Mouse (Mus musculus): Measurements from ENCODE around the gene Uba3. TPM values are rescaled to one million over a fixed set of nuclear protein-coding genes. Genes with fewer than 3 reads are reported as not detected.

Gene Uba3
- polyA plus RNA-seq, 1 experiment: not detected

- Histone ChIP-seq H3K27ac (ENCODE audit: insufficient read depth, low read depth, low read length) (no peak overlapping the region), H3K4me1 (ENCODE audit: control insufficient read depth, insufficient read depth, low read length) (no peaks in the 10 kb centered on the region), H3K4me3 (ENCODE audit: insufficient read depth, low read depth, low read length) (no peak overlapping the region)
- 89% methylated on average over 7 of the region's 7 CpGs for WGBS
- no peak for TF ChIP-seq CTCF (IDR thresholded peaks at IDR 0.05; ENCODE audit: insufficient read depth, low read depth, low read length)
- TF ChIP-seq POLR2A (IDR thresholded peaks at IDR 0.05; ENCODE audit: insufficient read depth, low read depth, low read length): no peak
These were observed 29.6 kb upstream of the Uba3 start for GRCm38 (mm10) chr6:97234911-97235668.

GRCm38 (mm10) chr6:97227067-97227847 lies 21.8 kb upstream of the Uba3 start:
- TF ChIP-seq POLR2A (IDR thresholded peaks at IDR 0.05; ENCODE audit: insufficient read depth, low read depth, low read length) (no peak), CTCF (IDR thresholded peaks at IDR 0.05; ENCODE audit: insufficient read depth, low read depth, low read length) (no peak)
- Histone ChIP-seq H3K27ac (ENCODE audit: insufficient read depth, low read depth, low read length) (no peak overlapping the region), H3K4me1 (ENCODE audit: control insufficient read depth, insufficient read depth, low read length) (peaks cover 8% of the 10 kb centered on the region), H3K4me3 (ENCODE audit: insufficient read depth, low read depth, low read length) (no peak overlapping the region)
- 97% methylated on average over 9 of the region's 9 CpGs for WGBS

GRCm38 (mm10) chr6:97226083-97226491 lies 20.6 kb upstream of the Uba3 start:
- Histone ChIP-seq H3K27ac (ENCODE audit: insufficient read depth, low read depth, low read length) (0 out of 2 replicates have a peak overlapping the region, but pooled peaks have one; percentile 40), H3K4me1 (ENCODE audit: control insufficient read depth, insufficient read depth, low read length) (peaks cover 20% of the 10 kb centered on the region), H3K4me3 (ENCODE audit: insufficient read depth, low read depth, low read length) (no peak overlapping the region)
- TF ChIP-seq POLR2A (IDR thresholded peaks at IDR 0.05; ENCODE audit: insufficient read depth, low read depth, low read length) (no peak), CTCF (IDR thresholded peaks at IDR 0.05; ENCODE audit: insufficient read depth, low read depth, low read length) (no peak)
- 23% methylated on average over 1 of the region's 1 CpGs for WGBS

- H3K27ac ChIP-seq (ENCODE audit: insufficient read depth, low read depth, low read length): no peak overlapping the region
- TF ChIP-seq CTCF (IDR thresholded peaks at IDR 0.05; ENCODE audit: insufficient read depth, low read depth, low read length) (no peak), POLR2A (IDR thresholded peaks at IDR 0.05; ENCODE audit: insufficient read depth, low read depth, low read length) (no peak)
- H3K4me3 ChIP-seq (ENCODE audit: insufficient read depth, low read depth, low read length): no peak overlapping the region
- H3K4me1 ChIP-seq (ENCODE audit: control insufficient read depth, insufficient read depth, low read length): peaks cover 22% of the 10 kb centered on the region
- WGBS: 98% methylated on average over 8 of the region's 8 CpGs
These were observed 19.1 kb upstream of the Uba3 start for GRCm38 (mm10) chr6:97224505-97224904.

- no peak overlapping the region for H3K27ac ChIP-seq (ENCODE audit: insufficient read depth, low read depth, low read length)
- WGBS: 80% methylated on average over 4 of the region's 4 CpGs
- TF ChIP-seq CTCF (IDR thresholded peaks at IDR 0.05; ENCODE audit: insufficient read depth, low read depth, low read length) (no peak), POLR2A (IDR thresholded peaks at IDR 0.05; ENCODE audit: insufficient read depth, low read depth, low read length) (no peak)
These were observed 18.1 kb upstream of the Uba3 start for GRCm38 (mm10) chr6:97223566-97223965.

GRCm38 (mm10) chr6:97222931-97223467 lies 17.6 kb upstream of the Uba3 start:
- Histone ChIP-seq H3K4me1 (ENCODE audit: control insufficient read depth, insufficient read depth, low read length) (peaks cover 22% of the 10 kb centered on the region), H3K27ac (ENCODE audit: insufficient read depth, low read depth, low read length) (no peak overlapping the region), H3K4me3 (ENCODE audit: insufficient read depth, low read depth, low read length) (no peak overlapping the region)
- TF ChIP-seq CTCF (IDR thresholded peaks at IDR 0.05; ENCODE audit: insufficient read depth, low read depth, low read length): no peak
- 40% methylated on average over 5 of the region's 5 CpGs for WGBS

More at GRCm38 (mm10) chr6:97223566-97223965, 18.1 kb upstream of the Uba3 start:
- Histone ChIP-seq H3K4me1 (ENCODE audit: control insufficient read depth, insufficient read depth, low read length) (peaks cover 22% of the 10 kb centered on the region), H3K4me3 (ENCODE audit: insufficient read depth, low read depth, low read length) (no peak overlapping the region)

GRCm38 (mm10) chr6:97222321-97222720 lies 16.9 kb upstream of the Uba3 start:
- TF ChIP-seq POLR2A (IDR thresholded peaks at IDR 0.05; ENCODE audit: insufficient read depth, low read depth, low read length) (no peak), CTCF (IDR thresholded peaks at IDR 0.05; ENCODE audit: insufficient read depth, low read depth, low read length) (no peak)
- no peak overlapping the region for H3K27ac ChIP-seq (ENCODE audit: insufficient read depth, low read depth, low read length)
- WGBS: 61% methylated on average over 6 of the region's 6 CpGs
- H3K4me3 ChIP-seq (ENCODE audit: insufficient read depth, low read depth, low read length): no peak overlapping the region
- H3K4me1 ChIP-seq (ENCODE audit: control insufficient read depth, insufficient read depth, low read length): peaks cover 22% of the 10 kb centered on the region

- TF ChIP-seq CTCF (IDR thresholded peaks at IDR 0.05; ENCODE audit: insufficient read depth, low read depth, low read length) (no peak), POLR2A (IDR thresholded peaks at IDR 0.05; ENCODE audit: insufficient read depth, low read depth, low read length) (no peak)
These were observed 16.0 kb upstream of the Uba3 start for GRCm38 (mm10) chr6:97221205-97222025.

More at GRCm38 (mm10) chr6:97221205-97222025, 16.0 kb upstream of the Uba3 start:
- H3K4me3 ChIP-seq (ENCODE audit: insufficient read depth, low read depth, low read length): no peak overlapping the region
- no peak overlapping the region for H3K27ac ChIP-seq (ENCODE audit: insufficient read depth, low read depth, low read length)
- WGBS: 46% methylated on average over 15 of the region's 15 CpGs
- peaks cover 22% of the 10 kb centered on the region for H3K4me1 ChIP-seq (ENCODE audit: control insufficient read depth, insufficient read depth, low read length)

All from olfactory bulb, adult 2 months (tissue).